Mouse (Mus musculus) lung, postnatal 0 days (tissue): ENCODE data around the gene Smtnl1.

Experiments used
- CTCF ChIP-seq: IDR thresholded peaks from 2 replicates; pipeline ENCODE4 v1.5.1; 2016; ENCODE audit warnings: antibody characterized with exemption, mild to moderate bottlenecking
- EP300 ChIP-seq: IDR thresholded peaks from 2 replicates; pipeline ENCODE4 v1.6.1; 2016; ENCODE audit warnings: antibody characterized with exemption, mild to moderate bottlenecking, control low read depth

DNA sequence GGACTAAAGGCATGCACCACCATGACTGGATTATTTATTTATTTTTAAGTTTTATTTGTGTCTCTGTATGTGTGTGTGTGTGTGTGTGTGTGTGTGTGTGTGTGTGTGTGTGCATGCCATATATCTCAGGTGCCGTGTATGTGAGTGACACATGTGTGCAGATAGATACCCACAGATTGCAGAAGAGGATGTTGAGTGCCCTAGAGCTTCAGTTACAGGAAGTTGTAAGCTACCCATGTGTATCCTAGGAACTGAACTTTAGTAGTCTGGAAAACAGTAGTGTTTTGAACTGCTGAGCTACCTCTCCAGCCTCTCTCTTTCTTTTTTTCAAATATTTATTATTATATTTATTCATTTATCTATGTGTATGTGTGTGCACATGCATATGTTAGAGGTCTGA, 39.1 kb downstream of the Smtnl1 start:
- TF ChIP-seq CTCF, result no peak
- no peak for TF ChIP-seq EP300
